Mouse (Mus musculus) mammary gland, adult 2 months (tissue): ENCODE results near the gene Pax9. TPM values are rescaled to one million over a fixed set of nuclear protein-coding genes. Genes with fewer than 3 reads are reported as not detected.

Experiments
- polyA plus RNA-seq: library from polyadenylated mRNA; depleted of rRNA; stranded (reverse); fragments of >200 nt; gene quantifications from 2 replicates; pipeline ENCODE4 v1.2.3, GENCODE M21; 2012; ENCODE audit warnings: low replicate concordance; rRNA removed

Gene Pax9
- polyA plus RNA-seq, result 0.09 and 0.12 TPM in 2 replicates

GRCm38 (mm10) chr12:56691427-56692079, at the start of gene Pax9:
Gene Pax9, plus strand, starts transcription at chr12:56691767.

Other genes starting within 250 kb of the Pax9 start
- gene Nkx2-1, start 154.9 kb upstream of the Pax9 start, polyA plus RNA-seq, result 0.07 TPM in 1 of 2 replicates, not detected in the other
- not detected in 2 replicates for gene Nkx2-9, start 78.5 kb upstream of the Pax9 start, polyA plus RNA-seq